ENCODE assay signal across 18 mouse cellular contexts in the genomic region with DNA sequence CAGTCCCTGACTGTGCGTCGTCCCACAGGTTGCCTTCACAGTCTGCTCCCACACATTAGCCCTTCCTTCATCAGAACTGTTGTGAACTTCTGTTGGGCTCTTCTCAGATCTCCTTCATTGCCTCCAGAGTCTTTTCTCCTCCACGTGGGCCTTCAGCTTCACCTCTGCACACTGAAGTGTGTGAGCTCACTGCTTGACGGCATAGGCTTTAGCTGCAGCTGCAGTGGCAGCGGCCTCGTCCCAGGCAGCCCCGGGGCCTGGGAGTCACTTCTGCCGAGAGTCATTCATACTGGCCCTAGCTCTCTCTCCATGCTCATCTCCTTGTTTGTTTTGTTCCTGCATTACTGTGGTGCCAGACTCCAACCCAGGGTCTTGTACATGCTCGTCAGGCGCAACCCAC. TPM values are rescaled to one million over a fixed set of nuclear protein-coding genes. Genes with fewer than 3 reads are reported as not detected.
A peak's percentile ranks its signal among the peaks of the same experiment; 100 is the strongest.
DNase-seq lines count a peak whose midpoint lies in the region; ATAC-seq and TF ChIP-seq lines count a peak whose summit lies in the region.
"Had no signal": no experiment of that assay in that cellular context is flagged by ENCODE, and none has a peak within 500 bp of the region (broad histone marks: within the 10 kb centered on the region; RNA-seq: fewer than 3 reads in every experiment).

No protein-coding gene starts in this region.

- intact Hi-C loops in gastrocnemius, adult 2 months (cut with DNase I) = loop anchor here (2.0 kb wide), 1 partner anchor 43 kb away; no protein-coding TSS in a partner anchor

- no peak overlapping the region for H3K4me2 ChIP-seq in heart, embryonic 16.5 days (ENCODE audit: low read depth, low read length)
- no peak overlapping the region for H3K4me2 ChIP-seq in lung, postnatal 0 days (replicated peaks; ENCODE audit: low read depth, low read length)
- H3K4me2 ChIP-seq: liver, embryonic 15.5 days; midbrain, embryonic 15.5 days; stomach, embryonic 15.5 days had no signal

- 54% methylated on average over 10 of the region's 10 CpGs for WGBS in heart, embryonic 16.5 days
- 46% methylated on average over 10 of the region's 10 CpGs for WGBS in lung, postnatal 0 days
- 57% methylated on average over 10 of the region's 10 CpGs for WGBS in limb, embryonic 10.5 days

- peak overlapping the region; percentile 11; the same call in 1 of the 2 replicates for H3K4me3 ChIP-seq in gastrocnemius, adult 2 months
- H3K4me3 ChIP-seq in heart, embryonic 16.5 days (ENCODE audit: low read length) = no peak overlapping the region
- no peak overlapping the region for H3K4me3 ChIP-seq in lung, postnatal 0 days (ENCODE audit: low read depth, low read length)
- H3K4me3 ChIP-seq in limb, embryonic 10.5 days = no peak overlapping the region
- H3K4me3 ChIP-seq: liver, embryonic 15.5 days; midbrain, embryonic 15.5 days; stomach, embryonic 15.5 days had no signal

- H3K27ac ChIP-seq in gastrocnemius, adult 2 months = peak overlapping the region; percentile 84
- peak overlapping the region; percentile 15; the same call in 1 of the 2 replicates for H3K27ac ChIP-seq in heart, embryonic 16.5 days (ENCODE audit: low read length)
- H3K27ac ChIP-seq in lung, postnatal 0 days (ENCODE audit: low read length) = no peak overlapping the region
- peak overlapping the region; percentile 54; the same call in 1 of the 2 replicates for H3K27ac ChIP-seq in limb, embryonic 10.5 days
- H3K27ac ChIP-seq: hindbrain, postnatal 0 days; liver, embryonic 15.5 days; midbrain, embryonic 15.5 days; stomach, embryonic 15.5 days had no signal

- DNase-seq in gastrocnemius, adult 2 months = no peak
- DNase-seq in gastrocnemius, adult 8-10 months (ENCODE audit: low spot score in 2 of 2) = no peak
- DNase-seq in heart, adult 11 months = no peak
- DNase-seq in lung, postnatal 0 days (ENCODE audit: low spot score) = no peak
- no peak for DNase-seq in lung, postnatal 36 days
- DNase-seq in limb, embryonic 10.5 days (ENCODE audit: low spot score) = no peak
- DNase-seq in kidney, adult 18-20 months = no peak
- DNase-seq: adrenal gland, adult 2 months; cerebellum, postnatal 25 days; kidney, adult 2 months; kidney, postnatal 14 days; right cerebral cortex, postnatal 14 days had no signal

- no peak for TF ChIP-seq CTCF in gastrocnemius, adult 2 months (IDR thresholded peaks at IDR 0.05)
- TF ChIP-seq CTCF in lung, postnatal 0 days (IDR thresholded peaks at IDR 0.05) = no peak

- no peak overlapping the region for H3K9ac ChIP-seq in heart, embryonic 16.5 days (ENCODE audit: low read length)
- H3K9ac ChIP-seq in lung, postnatal 0 days (replicated peaks; ENCODE audit: low read depth) = no peak overlapping the region
- H3K9ac ChIP-seq: liver, embryonic 15.5 days; midbrain, embryonic 15.5 days; stomach, embryonic 15.5 days had no signal

- H3K27me3 ChIP-seq in heart, embryonic 16.5 days (ENCODE audit: control insufficient read depth, insufficient read depth, low read length) = no peaks in the 10 kb centered on the region
- no peaks in the 10 kb centered on the region for H3K27me3 ChIP-seq in lung, postnatal 0 days (replicated peaks; ENCODE audit: insufficient read depth, low read length)
- H3K27me3 ChIP-seq in limb, embryonic 10.5 days (ENCODE audit: low read depth, poor library complexity, severe bottlenecking) = no peaks in the 10 kb centered on the region
- H3K27me3 ChIP-seq: liver, embryonic 15.5 days; midbrain, embryonic 15.5 days; stomach, embryonic 15.5 days had no signal

- no peaks in the 10 kb centered on the region for H3K9me3 ChIP-seq in heart, embryonic 16.5 days (replicated peaks; ENCODE audit: control insufficient read depth, low read length)
- no peaks in the 10 kb centered on the region for H3K9me3 ChIP-seq in lung, postnatal 0 days (ENCODE audit: low read length)
- H3K9me3 ChIP-seq in limb, embryonic 10.5 days (replicated peaks) = no peaks in the 10 kb centered on the region
- H3K9me3 ChIP-seq: liver, embryonic 15.5 days; midbrain, embryonic 15.5 days; stomach, embryonic 15.5 days had no signal

- no peaks in the 10 kb centered on the region for H3K36me3 ChIP-seq in heart, embryonic 16.5 days (ENCODE audit: control insufficient read depth, insufficient read depth)
- H3K36me3 ChIP-seq in lung, postnatal 0 days (ENCODE audit: insufficient read depth, low read length) = no peaks in the 10 kb centered on the region
- no peaks in the 10 kb centered on the region for H3K36me3 ChIP-seq in limb, embryonic 10.5 days
- H3K36me3 ChIP-seq: liver, embryonic 15.5 days; midbrain, embryonic 15.5 days; stomach, embryonic 15.5 days had no signal

- peaks cover 79% of the 10 kb centered on the region for H3K4me1 ChIP-seq in heart, embryonic 16.5 days (ENCODE audit: control insufficient read depth, insufficient read depth, low read length)
- peaks cover 7% of the 10 kb centered on the region; the same call in 1 of the 2 replicates for H3K4me1 ChIP-seq in lung, postnatal 0 days (ENCODE audit: insufficient read depth, low read depth, low read length)
- H3K4me1 ChIP-seq in limb, embryonic 10.5 days = peaks cover 71% of the 10 kb centered on the region

- no peak for TF ChIP-seq EP300 in lung, postnatal 0 days (IDR thresholded peaks at IDR 0.05)

- ATAC-seq in heart, embryonic 16.5 days (replicated peaks; ENCODE audit: extremely low read depth, insufficient read depth, low FRiP score) = no peak
- ATAC-seq in lung, postnatal 0 days = peak; percentile 43
- ATAC-seq: forebrain, embryonic 14.5 days; hindbrain, postnatal 0 days; midbrain, embryonic 15.5 days had no signal

RNA-seq across cellular contexts. Expression of a gene that starts 51.7 kb away (rescaled TPM):
- total RNA-seq in gastrocnemius, adult 2 months (2021) = 10 to 100 TPM; 38.3 to 41.2 TPM
- 10 to 100 TPM; 36.7 to 46.8 (median 44.1) TPM for total RNA-seq in gastrocnemius, adult 8-10 months (2022)
- 72.6 and 78.1 TPM in 2 replicates for polyA plus RNA-seq in heart, embryonic 16.5 days (2015; fragmentation: Nextera tagmentation; extraction: Ambion mirVana)
- polyA plus RNA-seq in lung, postnatal 0 days (2015; fragmentation: Nextera tagmentation; extraction: Ambion mirVana) = 92.2 and 99.7 TPM in 2 replicates
- 139 and 150 TPM in 2 replicates for polyA plus RNA-seq in limb, embryonic 10.5 days (2016; fragmentation: Nextera tagmentation; extraction: Ambion mirVana)

RNA-seq across cellular contexts. Expression of a gene that starts 55.5 kb away (rescaled TPM):
- 10 to 100 TPM; 11.7 to 12.2 TPM for total RNA-seq in gastrocnemius, adult 2 months (2021)
- 10 to 100 TPM; 15.4 to 19.7 (median 17.3) TPM for total RNA-seq in gastrocnemius, adult 8-10 months (2022)
- polyA plus RNA-seq in heart, embryonic 16.5 days (2015; fragmentation: Nextera tagmentation; extraction: Ambion mirVana) = 21.3 and 24.2 TPM in 2 replicates
- 27.4 and 29.4 TPM in 2 replicates for polyA plus RNA-seq in lung, postnatal 0 days (2015; fragmentation: Nextera tagmentation; extraction: Ambion mirVana)
- 13.2 and 16.2 TPM in 2 replicates for polyA plus RNA-seq in limb, embryonic 10.5 days (2016; fragmentation: Nextera tagmentation; extraction: Ambion mirVana)
